Mouse (Mus musculus) layer of hippocampus, adult 9-10 months (tissue): Measurements from ENCODE around the gene Stpg2.
"Not testable (repeated sequence)": the region's sequence is repeated elsewhere in the genome, so short reads cannot be mapped to it uniquely, and the experiment has no call there.

Experiments used
- DNase-seq: peaks from one replicate; pipeline ENCODE4 v3.0.0; 2022; ENCODE audit warnings: low spot score

The Stpg2 gene

DNA sequence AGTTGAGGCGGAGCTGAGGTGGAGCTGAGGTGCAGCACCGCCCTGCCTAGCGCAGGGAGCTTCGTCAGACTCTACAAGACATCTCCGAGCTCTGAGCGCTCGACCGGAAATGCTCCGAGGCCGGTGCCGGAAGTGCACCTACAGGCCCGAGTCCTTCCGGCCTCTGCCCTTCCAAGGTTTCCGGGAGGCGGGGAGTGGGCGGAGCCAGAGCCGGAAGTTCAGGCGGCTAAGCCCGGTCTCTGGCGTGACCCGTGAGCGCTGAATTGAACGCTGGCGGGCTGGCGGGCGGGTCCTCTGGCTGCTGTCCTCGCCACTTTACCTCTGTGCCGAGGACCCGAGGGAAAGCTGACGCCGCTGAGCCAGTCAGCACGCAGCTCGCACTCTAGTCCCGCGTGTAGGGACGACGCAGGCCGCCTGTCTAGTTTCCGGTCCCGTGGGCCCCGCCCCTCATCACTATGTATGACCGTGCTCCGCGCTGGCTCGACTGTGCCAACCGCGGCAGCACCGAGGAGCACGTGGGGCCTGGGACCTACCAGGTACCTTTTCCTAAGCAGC lies at the start of gene Stpg2:
Gene Stpg2, plus strand, starts transcription at position 251 of the 555 bp plus-strand sequence.
- peak; percentile 81 for DNase-seq

DNA sequence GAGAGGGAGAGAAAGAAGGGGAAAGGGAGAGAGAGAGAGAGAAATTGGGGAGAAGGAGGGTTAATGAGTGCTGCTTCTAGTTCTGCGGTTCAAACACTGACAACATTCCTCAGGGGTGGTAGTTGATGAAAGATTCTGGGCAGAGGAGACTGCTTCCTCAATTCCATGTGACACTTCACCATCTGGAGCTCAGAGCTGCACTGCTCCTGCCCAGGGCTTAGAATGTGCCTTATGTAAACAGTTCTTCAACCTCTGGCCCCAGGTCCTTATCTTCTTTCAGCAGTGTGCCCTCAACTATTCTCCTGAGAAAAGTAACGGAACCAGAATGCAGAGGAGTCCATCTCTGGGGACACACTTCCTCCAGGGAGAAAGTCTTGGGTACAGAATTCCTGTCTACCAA lies 43.3 kb upstream of the Stpg2 start:
- DNase-seq, result no peak

DNA sequence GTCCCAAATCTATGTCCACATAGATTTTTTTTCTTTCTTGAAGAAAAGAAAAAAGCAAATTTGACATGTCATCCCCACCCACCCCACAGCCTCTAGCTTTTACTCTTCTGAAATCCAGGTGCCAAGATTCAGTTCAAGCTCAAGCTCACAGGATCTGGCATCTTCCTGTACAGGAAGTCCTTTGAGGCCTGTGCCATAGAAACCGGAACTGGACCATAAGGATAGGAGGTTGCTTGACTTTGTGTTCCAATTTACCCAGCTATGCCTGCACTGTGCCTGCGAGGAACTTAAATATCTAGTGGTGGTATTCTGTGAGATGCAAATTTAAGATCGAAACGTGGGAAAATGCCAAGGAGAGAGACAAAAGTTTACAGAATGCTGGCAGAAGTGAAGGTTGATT lies 42.8 kb upstream of the Stpg2 start:
- no peak for DNase-seq

DNA sequence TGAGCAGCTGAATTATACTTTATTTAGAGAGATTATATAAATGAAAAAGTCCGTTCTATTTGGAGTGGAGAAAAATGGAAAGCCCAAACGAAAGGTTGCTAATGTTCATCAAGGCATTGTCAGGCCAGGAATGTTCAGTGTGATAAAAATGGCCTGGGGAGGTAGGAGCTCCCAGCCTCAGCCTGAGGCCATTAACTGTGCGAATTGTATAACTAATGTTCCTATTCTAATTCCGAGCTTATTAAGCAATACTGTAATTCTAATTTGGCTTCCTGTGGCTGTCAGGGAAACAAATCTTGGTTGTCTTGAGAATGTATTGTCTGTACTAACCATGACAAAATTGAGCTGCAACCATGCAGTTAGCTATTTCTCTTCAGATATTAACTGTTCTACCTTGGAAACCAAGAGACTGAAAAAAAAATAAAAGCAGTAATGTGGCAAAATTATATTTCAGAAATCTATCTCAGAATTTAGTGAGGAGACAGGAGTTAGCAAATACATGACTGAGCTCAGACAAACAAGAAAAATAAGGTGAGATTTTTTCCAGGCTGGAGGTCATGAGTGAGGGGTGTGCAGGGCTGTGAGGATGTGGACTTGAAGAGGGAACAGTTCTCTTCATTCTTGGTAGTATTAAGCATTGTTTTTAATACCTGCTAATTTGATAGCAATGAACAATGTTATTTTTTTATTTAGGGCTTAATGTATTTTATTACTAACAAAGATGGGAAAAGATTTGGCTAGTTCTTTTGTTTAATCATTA lies 36.8 kb upstream of the Stpg2 start:
- no peak for DNase-seq

DNA sequence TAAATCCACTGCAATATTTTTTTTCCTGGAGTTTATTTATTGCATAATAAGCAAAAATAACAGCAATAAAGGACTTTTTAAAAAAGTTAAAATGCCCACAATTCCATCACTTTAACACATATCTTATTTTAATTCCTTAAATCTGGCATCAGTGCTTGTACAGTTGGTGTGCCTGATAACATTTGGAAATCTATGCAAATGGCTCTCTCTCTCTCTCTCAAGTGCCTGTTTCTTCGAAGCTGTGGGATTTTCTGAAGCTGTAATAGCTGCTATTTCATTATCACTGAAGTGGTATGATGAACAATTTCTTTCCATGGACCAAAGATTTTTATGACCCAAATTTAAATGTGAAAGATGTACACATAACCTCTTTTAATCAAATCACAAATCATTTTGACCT lies 35.8 kb upstream of the Stpg2 start:
- DNase-seq, result no peak

DNA sequence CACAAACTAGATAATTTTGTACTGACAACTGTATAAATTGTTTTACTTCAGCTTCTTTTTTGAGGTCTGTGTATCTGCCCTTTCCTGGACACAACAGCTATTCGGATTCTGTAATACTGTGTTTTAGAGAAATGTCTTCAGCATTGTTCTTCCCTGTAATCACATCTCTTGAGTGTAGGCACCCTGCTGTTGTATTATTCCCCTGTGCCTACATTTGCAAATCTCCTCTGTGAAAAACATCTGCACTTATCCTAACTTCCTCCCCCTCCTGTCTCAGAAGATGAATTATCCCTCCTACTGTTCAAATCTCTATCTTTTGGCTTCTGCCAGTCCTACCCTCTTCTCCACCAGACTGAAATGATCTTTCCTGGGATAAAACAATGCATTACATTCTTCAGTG lies 28.6 kb upstream of the Stpg2 start:
- no peak for DNase-seq

DNA sequence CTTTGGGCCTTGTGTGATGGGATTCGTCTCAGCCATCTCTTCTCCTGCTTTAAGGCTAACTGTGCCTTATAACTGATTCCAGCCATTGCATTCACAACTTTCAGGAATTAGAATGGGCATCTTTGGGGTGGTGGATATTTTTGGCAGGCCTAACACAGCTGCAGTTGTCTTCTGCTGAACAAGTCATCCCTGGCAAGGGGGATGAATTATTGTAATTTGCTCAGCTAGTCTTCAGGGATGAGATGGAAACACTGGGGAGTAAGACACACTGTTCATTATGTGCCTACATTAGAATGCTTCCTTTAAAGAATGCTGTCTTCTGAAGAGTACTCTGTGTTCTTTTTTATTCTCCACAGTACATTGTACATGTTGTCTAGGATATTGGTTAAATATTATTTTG lies 14.0 kb upstream of the Stpg2 start:
- no peak for DNase-seq

DNA sequence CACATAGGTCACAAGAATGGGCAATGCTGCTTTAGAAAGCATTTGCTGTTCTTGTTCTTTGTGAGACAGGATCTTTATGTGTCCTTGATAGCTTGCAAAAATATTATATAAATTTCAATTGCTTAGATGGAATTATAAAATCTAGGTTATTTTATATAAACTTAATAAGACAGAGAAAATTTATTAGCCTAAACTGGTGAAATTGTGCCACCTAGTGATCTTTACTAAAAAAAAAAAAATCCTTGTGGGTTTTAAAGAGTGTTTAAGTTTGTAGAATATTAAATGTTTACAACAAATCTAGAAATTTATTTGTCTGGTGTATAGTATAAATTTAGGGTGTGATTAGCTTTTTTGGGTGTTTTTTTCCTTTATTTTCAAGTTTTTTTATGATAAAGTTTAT lies 11.6 kb upstream of the Stpg2 start:
- no peak for DNase-seq

DNA sequence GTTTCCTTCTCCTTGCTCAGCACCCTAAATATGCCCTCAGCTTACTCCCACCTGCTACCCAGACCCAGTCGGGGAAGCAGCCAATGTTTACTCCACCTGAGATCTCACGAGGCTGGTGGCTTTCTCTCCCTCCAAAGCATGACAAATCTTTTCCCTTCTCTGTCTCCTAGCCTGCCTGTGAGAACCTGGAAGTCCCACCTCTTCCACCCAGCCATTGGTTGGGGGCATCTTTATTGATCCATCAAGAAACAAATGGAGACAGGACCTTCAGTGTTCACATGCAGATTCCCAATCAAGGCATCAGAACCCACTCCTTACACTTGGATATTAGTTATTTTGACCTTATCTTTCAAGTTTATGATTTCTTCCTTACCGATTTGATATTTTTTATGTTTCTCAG lies 7.1 kb upstream of the Stpg2 start:
- no peak for DNase-seq

DNA sequence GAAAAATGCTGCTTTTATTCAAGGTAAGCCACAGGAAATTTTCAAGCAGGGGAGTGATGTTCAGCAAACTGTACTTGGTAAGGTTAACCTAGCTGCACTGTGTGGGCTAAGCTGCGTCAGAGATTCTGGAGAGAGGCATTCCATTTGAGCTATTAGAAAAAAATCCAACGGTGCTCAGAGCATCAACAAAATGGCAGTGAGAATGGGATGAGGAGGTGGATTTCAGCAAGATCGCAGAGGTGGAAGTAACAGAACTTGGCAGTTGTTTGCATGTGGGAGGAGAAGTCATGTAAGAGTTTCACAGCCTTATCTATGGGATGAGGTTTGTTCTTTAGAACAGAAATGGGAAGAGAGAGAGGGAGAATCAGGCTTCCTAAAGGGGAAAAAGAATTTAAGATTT lies 5.2 kb upstream of the Stpg2 start:
- DNase-seq, result no peak

DNA sequence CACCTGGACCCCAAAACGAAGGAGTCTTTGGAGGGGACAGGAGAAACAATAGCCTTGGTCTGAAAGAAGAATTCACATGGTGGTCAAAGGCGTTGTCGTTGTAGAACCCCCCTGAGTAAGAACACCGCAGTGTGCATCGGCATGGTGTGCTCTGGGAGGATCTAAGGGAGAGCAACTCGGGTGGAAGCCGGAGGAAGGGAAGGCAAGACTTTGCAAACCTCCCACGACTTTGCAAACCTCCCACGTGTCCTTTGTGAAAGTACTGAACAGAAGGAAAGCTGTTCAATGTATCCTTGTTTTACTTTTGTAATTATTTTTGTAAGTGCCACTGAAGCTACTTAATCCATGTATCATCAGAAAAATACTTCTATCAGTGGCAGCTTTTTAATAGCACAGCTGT lies 11.5 kb downstream of the Stpg2 start:
- DNase-seq, result no peak

DNA sequence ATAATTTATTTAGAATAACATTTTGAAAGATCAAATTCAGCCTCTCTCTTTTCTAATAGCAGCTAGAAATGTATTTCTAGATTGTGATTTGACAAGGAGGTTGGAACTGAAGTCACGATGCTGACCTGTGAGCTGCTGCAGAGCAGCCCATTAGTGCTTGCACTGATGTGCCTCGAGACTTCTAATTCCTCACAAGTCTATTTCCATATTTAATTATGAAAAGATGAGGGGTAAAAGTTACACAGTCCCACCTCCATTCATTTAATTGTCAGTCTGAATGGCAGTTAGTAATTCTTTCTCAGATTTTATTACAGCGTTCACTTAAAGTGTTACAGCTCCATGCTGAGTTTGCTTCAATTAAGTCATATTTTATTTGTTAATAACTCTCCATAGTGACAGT lies 19.6 kb downstream of the Stpg2 start:
- DNase-seq, result no peak

DNA sequence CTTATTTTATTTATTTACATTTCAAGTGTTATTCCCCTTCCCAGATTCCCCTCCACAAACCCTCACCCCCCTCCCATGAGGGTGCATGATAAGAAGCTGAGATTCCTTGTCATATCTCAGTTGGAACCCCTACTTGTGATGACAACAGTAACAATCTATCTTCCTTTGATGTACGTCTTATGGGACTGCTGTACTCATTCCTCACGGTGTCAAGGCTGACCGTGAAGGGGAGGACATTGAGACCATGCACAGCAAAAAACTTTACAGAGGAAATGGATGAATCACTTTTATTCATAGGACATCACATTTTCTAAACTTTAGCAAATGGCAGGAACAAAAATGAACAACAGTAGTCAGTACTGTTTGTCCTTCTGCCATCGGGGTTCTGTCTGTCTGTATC lies 21.3 kb downstream of the Stpg2 start:
- no peak for DNase-seq

DNA sequence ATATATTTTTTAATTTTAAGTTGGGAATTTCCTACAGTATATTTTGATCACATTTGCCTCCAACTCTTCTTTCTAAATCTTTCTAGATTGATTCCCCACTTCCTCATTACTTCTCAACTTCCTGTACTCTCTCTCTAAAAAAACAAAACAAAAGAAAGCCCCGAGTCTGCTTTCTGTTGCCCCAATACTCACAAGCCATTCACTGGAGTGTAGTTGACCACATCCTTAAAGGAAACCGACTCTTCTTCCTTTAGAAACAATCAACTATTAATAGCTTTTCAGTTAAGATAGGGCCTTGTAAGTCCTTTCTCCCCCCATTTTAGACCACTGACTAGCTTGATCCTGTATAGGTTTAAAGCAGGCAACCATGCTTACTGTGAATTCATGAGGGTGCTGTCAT lies 39.7 kb downstream of the Stpg2 start:
- DNase-seq, result no peak

DNA sequence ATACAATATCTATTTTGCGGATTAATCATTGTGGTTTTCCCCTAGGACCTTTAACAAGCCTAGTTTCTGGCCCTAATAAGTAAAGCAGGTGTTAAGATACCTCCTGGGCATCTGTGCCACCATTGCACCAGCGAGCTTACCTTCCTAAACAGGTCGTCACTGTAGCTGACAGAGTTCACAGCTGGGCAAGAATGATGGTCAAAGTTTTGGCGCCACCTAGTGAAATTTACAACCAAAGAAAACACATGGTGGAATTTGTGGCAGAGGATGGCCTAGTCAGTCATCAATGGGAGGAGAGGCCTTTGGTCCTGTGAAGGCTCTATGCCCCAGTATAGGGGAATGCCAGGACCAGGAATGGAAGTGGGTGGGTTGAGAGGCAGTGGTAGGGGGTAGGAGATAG lies 41.0 kb downstream of the Stpg2 start:
- DNase-seq, result no peak

DNA sequence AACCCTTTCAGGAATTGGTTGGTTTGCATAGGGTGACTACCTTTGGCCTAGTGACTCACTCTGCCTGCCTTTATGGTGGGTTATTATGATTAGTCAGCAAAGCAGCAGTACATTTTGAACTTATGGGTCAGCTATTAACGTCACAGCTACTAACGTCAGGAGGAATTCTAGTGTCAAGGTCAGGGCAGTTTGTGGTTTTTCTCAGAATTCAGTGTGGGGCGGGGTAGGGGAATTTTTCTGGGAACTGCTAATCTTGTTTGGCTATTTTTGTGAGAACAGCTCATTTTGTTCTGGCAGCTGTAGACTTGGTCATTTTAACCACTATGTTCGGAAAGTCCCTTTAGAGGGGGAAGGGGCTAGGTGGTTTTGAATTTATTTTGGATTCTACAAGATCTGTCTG lies 56.9 kb downstream of the Stpg2 start:
- DNase-seq, result not testable (repeated sequence)

DNA sequence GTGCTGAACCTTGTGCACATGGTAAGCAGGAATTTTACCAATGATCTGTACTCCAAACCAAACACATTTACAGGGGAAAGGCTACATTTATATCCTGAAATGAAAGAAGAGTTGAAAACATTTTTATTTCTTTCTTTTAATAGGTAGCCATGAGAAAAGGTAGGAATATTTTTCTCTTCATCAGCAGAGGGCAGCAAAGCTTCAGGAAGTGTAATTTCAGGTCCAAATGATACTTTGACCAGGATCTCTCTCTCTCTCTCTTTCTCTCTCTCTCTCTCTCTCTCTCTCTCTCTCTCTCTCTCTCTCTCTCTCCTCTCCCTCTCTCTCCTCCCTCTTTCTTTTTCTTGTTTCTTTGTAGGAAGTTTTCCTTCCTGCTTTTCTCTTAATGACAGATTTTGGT lies 92.4 kb downstream of the Stpg2 start:
- peak; percentile 7 for DNase-seq

DNA sequence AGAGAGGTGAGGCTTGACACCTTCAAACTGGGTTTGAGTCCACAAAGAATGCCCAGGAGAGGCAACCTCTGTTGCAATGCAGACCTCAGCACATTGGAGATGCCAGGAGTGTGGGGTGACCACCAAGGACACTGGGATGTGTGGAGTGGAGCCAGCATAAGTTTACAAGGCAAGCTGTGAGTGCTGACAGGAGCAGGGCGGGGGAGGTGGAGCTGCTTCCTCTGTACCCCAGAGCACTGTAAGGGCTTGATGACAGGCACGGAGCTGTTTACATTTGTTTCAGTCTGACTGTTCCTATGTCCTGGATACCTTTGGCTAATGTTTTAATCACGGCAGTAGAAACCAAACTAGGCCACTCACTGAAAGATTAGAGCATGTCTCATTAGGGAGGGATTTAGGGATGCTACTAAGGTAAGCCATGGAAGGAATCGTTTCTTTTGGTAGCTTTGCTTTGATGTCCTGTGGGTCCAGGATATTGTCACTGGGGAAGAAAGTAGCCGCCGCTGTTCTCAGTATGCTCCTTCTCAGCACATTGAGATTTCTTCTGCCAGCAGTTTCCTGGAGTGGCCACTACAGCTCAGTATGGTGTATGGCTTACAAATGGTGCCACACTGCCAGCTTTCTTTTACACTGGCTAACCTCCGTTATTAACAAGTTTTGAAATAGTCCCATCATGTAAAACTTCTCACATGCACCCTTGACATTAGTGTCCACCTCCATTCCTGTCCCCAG lies 102.8 kb downstream of the Stpg2 start:
- no peak for DNase-seq

DNA sequence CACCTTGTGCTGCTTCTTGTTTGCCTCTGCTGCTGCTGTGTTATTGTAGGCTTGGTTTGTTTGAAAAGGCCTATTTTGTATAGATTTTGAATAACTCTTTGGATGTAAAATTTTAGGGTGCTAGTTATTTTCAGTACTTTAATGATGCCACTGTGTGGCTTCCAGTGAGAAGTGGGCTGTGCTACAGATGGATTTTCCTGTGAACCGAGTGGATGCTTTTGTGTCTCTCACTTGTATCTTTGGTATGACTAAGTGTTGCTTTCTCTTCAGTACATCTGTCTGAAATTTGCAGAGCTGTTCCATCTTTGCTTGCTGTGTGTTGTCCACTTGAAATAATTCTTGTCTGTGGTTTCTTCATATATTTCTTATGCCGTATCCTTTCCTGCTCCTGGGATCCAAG lies 106.2 kb downstream of the Stpg2 start:
- DNase-seq, result no peak

DNA sequence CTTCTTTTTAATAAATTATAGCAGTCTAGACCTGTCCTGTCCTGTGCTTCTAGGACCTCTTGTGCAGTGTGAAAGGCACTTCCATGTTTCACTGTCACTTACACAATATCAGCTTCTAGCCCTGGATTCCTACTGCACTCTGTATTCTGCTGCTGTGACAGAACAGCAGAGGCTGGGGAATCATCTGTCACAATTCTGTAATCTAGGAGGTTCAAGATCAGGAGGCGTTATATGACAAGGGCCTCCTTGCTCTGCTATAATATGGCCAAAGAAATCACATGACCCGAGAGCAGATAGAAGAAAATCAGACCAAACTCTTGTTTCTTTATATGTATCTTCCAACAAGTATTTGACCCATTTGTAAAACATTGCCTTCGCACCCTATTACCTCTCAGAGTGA lies 175.0 kb downstream of the Stpg2 start:
- no peak for DNase-seq

DNA sequence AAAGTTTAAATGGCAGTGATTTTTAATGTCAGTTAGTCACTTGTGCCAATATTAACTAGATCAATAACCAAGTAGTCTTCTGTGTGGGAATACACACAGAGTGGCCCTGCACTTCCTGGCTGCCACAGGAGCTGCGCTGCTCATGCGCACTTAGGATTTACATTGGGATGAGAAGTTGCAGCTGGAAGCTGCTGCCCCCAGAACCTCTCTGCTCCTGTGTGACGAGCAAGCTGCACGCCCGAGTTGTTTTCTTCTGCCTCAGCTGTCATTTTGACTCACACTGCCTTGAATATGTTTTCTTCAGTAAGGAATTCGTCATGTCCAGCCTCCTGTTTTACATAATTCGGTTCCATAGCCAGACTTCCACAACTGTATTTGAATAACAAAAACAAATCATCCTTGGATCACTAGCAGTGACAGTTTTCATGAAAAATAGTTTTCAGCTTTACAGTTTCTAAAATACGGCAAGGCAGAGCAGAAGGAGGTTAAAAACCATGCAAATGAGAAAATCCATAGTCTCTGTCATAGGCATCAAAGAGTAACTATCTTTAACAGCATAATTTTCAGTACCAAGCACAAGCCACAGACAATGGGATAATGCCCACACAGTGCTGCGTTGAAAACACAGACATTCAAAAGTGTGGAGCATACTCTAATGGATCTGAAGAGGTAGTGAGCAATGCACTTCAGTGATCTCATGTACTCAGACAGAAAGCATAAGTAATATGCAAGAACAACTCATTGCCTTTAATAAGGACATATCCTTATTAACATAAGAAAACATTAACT lies 191.8 kb downstream of the Stpg2 start:
- DNase-seq, result no peak

DNA sequence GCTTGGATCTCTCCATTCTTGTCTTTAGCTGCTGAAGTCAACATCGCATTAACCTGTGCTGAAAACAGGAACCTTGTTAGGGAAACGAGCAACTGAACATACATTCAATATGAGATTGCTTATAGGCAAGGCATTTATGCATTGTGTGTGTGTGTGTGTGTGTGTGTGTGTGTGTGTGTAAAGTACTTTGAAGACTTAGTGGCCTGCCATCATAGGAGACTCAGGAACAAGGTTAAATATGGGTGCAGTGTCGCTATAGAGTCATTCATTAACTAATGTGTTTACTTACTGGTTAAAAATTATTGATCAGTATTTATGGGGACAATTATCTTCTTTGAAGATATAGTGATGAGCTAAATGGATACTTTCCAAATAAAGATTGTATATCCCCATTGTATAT lies 199.2 kb downstream of the Stpg2 start:
- no peak for DNase-seq

DNA sequence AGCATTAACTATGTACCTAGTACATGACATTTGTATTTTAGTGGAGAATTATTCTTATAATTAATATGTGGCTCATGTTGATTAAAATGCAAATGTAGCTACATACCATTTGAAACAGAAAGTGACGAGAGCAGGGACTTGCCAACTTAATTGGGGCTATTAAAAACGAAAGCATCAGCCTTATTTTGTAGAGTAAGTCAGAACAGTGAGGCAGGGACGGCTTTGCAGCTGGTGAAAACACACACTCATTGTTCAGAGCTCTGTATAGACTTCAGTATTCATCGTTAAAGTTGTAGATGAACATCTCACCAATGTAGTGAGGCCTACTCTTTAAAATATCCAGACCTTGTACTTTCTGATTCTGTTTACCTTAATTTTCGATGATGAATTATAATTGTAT lies 213.6 kb downstream of the Stpg2 start:
- no peak for DNase-seq
